9 mouse cellular contexts compared by ENCODE assay signal in genomic region chr4:89128080-89128936, GRCm38 (mm10). TPM values are rescaled to one million over a fixed set of nuclear protein-coding genes. Genes with fewer than 3 reads are reported as not detected.
DNase-seq lines count a peak whose midpoint lies in the region; ATAC-seq and TF ChIP-seq lines count a peak whose summit lies in the region.
"Had no signal": no experiment of that assay in that cellular context is flagged by ENCODE, and none has a peak within 500 bp of the region (broad histone marks: within the 10 kb centered on the region; RNA-seq: fewer than 3 reads in every experiment).

No protein-coding gene starts in this region.

- no peak for TF ChIP-seq EP300 in lung, postnatal 0 days (IDR thresholded peaks at IDR 0.05)

- no peaks in the 10 kb centered on the region for H3K9me3 ChIP-seq in heart, embryonic 11.5 days (replicated peaks; ENCODE audit: control insufficient read depth, low read length)
- no peaks in the 10 kb centered on the region for H3K9me3 ChIP-seq in kidney, embryonic 14.5 days (ENCODE audit: control insufficient read depth, low read length)
- H3K9me3 ChIP-seq in lung, postnatal 0 days (ENCODE audit: low read length) = no peaks in the 10 kb centered on the region
- H3K9me3 ChIP-seq in stomach, embryonic 15.5 days = no peaks in the 10 kb centered on the region

- no peak for DNase-seq in cerebellum, adult 11-12 months
- DNase-seq in CD4-positive, CD25-positive, alpha-beta regulatory T cell, adult 2 months (ENCODE audit: low read depth, low spot score) = peak; percentile 68
- peak; percentile 77 for DNase-seq in lung, postnatal 0 days (ENCODE audit: low spot score)

- no peaks in the 10 kb centered on the region for H3K27me3 ChIP-seq in heart, embryonic 11.5 days (ENCODE audit: control insufficient read depth, insufficient read depth, low read length)
- 0 out of 2 replicates have a peak, but pooled peaks cover 2% of the 10 kb centered on the region for H3K27me3 ChIP-seq in kidney, embryonic 14.5 days (ENCODE audit: control insufficient read depth, insufficient read depth, low read length)
- H3K27me3 ChIP-seq in lung, postnatal 0 days (replicated peaks; ENCODE audit: insufficient read depth, low read length) = no peaks in the 10 kb centered on the region
- H3K27me3 ChIP-seq in stomach, embryonic 15.5 days (replicated peaks) = no peaks in the 10 kb centered on the region
- H3K27me3 ChIP-seq: CH12.LX had no signal

- H3K9ac ChIP-seq in heart, embryonic 11.5 days (ENCODE audit: low read depth, low read length) = no peak overlapping the region
- H3K9ac ChIP-seq in kidney, embryonic 14.5 days (ENCODE audit: low read depth, low read length) = no peak overlapping the region
- H3K9ac ChIP-seq in lung, postnatal 0 days (replicated peaks; ENCODE audit: low read depth) = no peak overlapping the region
- no peak overlapping the region for H3K9ac ChIP-seq in stomach, embryonic 15.5 days

- H3K4me2 ChIP-seq in heart, embryonic 11.5 days = peak overlapping the region; percentile 44
- peak overlapping the region; percentile 21; the same call in 1 of the 2 replicates for H3K4me2 ChIP-seq in kidney, embryonic 14.5 days (replicated peaks; ENCODE audit: low read depth, low read length)
- peak overlapping the region; percentile 17; the same call in 1 of the 2 replicates for H3K4me2 ChIP-seq in lung, postnatal 0 days (replicated peaks; ENCODE audit: low read depth, low read length)
- H3K4me2 ChIP-seq in stomach, embryonic 15.5 days = peak overlapping the region; percentile 39

- no peaks in the 10 kb centered on the region for H3K4me1 ChIP-seq in cortical plate, adult 2 months (ENCODE audit: control insufficient read depth, insufficient read depth, low read length)
- peaks cover 5% of the 10 kb centered on the region; the same call in 1 of the 2 replicates for H3K4me1 ChIP-seq in heart, embryonic 11.5 days (ENCODE audit: control insufficient read depth, insufficient read depth, low read length)
- 0 out of 2 replicates have a peak, but pooled peaks cover 4% of the 10 kb centered on the region for H3K4me1 ChIP-seq in kidney, embryonic 14.5 days (ENCODE audit: control insufficient read depth, insufficient read depth, low read length)
- H3K4me1 ChIP-seq in lung, postnatal 0 days (ENCODE audit: insufficient read depth, low read depth, low read length) = no peaks in the 10 kb centered on the region
- no peaks in the 10 kb centered on the region for H3K4me1 ChIP-seq in stomach, embryonic 15.5 days

- no peak overlapping the region for H3K27ac ChIP-seq in cortical plate, adult 2 months (ENCODE audit: insufficient read depth, low read length)
- peak overlapping the region; percentile 8; the same call in 1 of the 2 replicates for H3K27ac ChIP-seq in heart, embryonic 11.5 days (ENCODE audit: low read depth, low read length)
- H3K27ac ChIP-seq in kidney, embryonic 14.5 days (ENCODE audit: low read depth, low read length) = no peak overlapping the region
- no peak overlapping the region for H3K27ac ChIP-seq in lung, postnatal 0 days (ENCODE audit: low read length)
- H3K27ac ChIP-seq in stomach, embryonic 15.5 days = peak overlapping the region; percentile 77; the same call in 1 of the 2 replicates

- no peaks in the 10 kb centered on the region for H3K36me3 ChIP-seq in heart, embryonic 11.5 days (ENCODE audit: control insufficient read depth, insufficient read depth, low read length)
- H3K36me3 ChIP-seq in kidney, embryonic 14.5 days (ENCODE audit: control insufficient read depth, insufficient read depth, low read length) = no peaks in the 10 kb centered on the region
- H3K36me3 ChIP-seq in lung, postnatal 0 days (ENCODE audit: insufficient read depth, low read length) = no peaks in the 10 kb centered on the region
- no peaks in the 10 kb centered on the region for H3K36me3 ChIP-seq in stomach, embryonic 15.5 days

- TF ChIP-seq POLR2A in cortical plate, adult 2 months (IDR thresholded peaks at IDR 0.05; ENCODE audit: extremely low read depth, insufficient read depth, low read length) = no peak

- TF ChIP-seq CTCF in cortical plate, adult 2 months (IDR thresholded peaks at IDR 0.05; ENCODE audit: extremely low read depth, insufficient read depth, low read length) = peak; percentile 55
- TF ChIP-seq CTCF in lung, postnatal 0 days (IDR thresholded peaks at IDR 0.05) = peak; percentile 81

- no peak overlapping the region for H3K4me3 ChIP-seq in cortical plate, adult 2 months (ENCODE audit: insufficient read depth, low read length)
- no peak overlapping the region for H3K4me3 ChIP-seq in heart, embryonic 11.5 days (ENCODE audit: low read depth, low read length)
- no peak overlapping the region for H3K4me3 ChIP-seq in kidney, embryonic 14.5 days (ENCODE audit: low read length)
- H3K4me3 ChIP-seq in lung, postnatal 0 days (ENCODE audit: low read depth, low read length) = no peak overlapping the region
- peak overlapping the region; percentile 2; the same call in 1 of the 2 replicates for H3K4me3 ChIP-seq in stomach, embryonic 15.5 days (replicated peaks)

- 16% methylated on average over 20 of the region's 20 CpGs for WGBS in heart, embryonic 11.5 days (ENCODE audit: insufficient replicate concordance)
- 25% methylated on average over 20 of the region's 20 CpGs for WGBS in kidney, embryonic 14.5 days
- 19% methylated on average over 20 of the region's 20 CpGs for WGBS in lung, postnatal 0 days
- 19% methylated on average over 20 of the region's 20 CpGs for WGBS in stomach, embryonic 15.5 days

- peak; percentile 77; the same call in 1 of the 2 replicates for ATAC-seq in cerebellum, adult (ENCODE audit: insufficient number of reproducible peaks, low FRiP score, low TSS enrichment)
- ATAC-seq in heart, embryonic 11.5 days (replicated peaks; ENCODE audit: insufficient number of reproducible peaks, low FRiP score, low TSS enrichment) = peak; percentile 48
- peak; percentile 80 for ATAC-seq in kidney, embryonic 14.5 days (ENCODE audit: low FRiP score, low TSS enrichment)
- ATAC-seq in lung, postnatal 0 days = peak; percentile 71
- ATAC-seq in stomach, embryonic 15.5 days (ENCODE audit: insufficient read depth, low FRiP score, low read depth) = peak; percentile 74

RNA-seq across cellular contexts. Expression of gene Mtap, which starts 8.6 kb away (rescaled TPM):
- 6.5 and 6.7 TPM in 2 replicates for polyA plus RNA-seq in cortical plate, adult 2 months (2012; rRNA removed)
- 76.8 and 78.2 TPM in 2 replicates for polyA plus RNA-seq in heart, embryonic 11.5 days (2014; fragmentation: Nextera tagmentation; extraction: Ambion mirVana)
- polyA plus RNA-seq in kidney, embryonic 14.5 days (2014; fragmentation: Nextera tagmentation; extraction: Ambion mirVana) = 63.9 and 91.2 TPM in 2 replicates
- 16.1 and 17.0 TPM in 2 replicates for polyA plus RNA-seq in lung, postnatal 0 days (2015; fragmentation: Nextera tagmentation; extraction: Ambion mirVana)
- 61.0 and 62.5 TPM in 2 replicates for polyA plus RNA-seq in stomach, embryonic 15.5 days (2015; fragmentation: Nextera tagmentation; extraction: Ambion mirVana)

Comparison
In these comparisons a context has a peak if more than half of its experiments do, and no peak if none do; other contexts are left out.
1. H3K27ac ChIP-seq: peak in heart, embryonic 11.5 days (single experiment) and stomach, embryonic 15.5 days (single experiment); none in cortical plate, adult 2 months (single experiment), kidney, embryonic 14.5 days (single experiment) and lung, postnatal 0 days (single experiment).
2. Peak in every context shown above with its lines, with median percentiles within 50 percentile points of each other: ATAC-seq and H3K4me2 ChIP-seq.